Mouse (Mus musculus) CH12.LX (cell line): Measurements from ENCODE around the gene Crybg2. TPM values are rescaled to one million over a fixed set of nuclear protein-coding genes. Genes with fewer than 3 reads are reported as not detected.

ENCODE experiments used
- DNase-seq: peaks from one replicate; pipeline ENCODE4 v3.0.0-alpha.2; 2013; ENCODE audit errors: extremely low read depth
- H3K27ac ChIP-seq: 2 replicates; pipeline ENCODE4 v1.5.1; 2012; ENCODE audit warnings: low read depth, mild to moderate bottlenecking, control low read depth, moderate library complexity; ENCODE audit not compliant: insufficient read depth
- H3K27me3 ChIP-seq: replicated peaks from 2 replicates; pipeline ENCODE3; 2012; ENCODE audit warnings: inconsistent platforms
- H3K36me3 ChIP-seq, 2 experiments: replicated peaks in 1 of 2; 2 replicates each; pipeline versions ENCODE3 to v1.6.1; 2012; ENCODE audit warnings: inconsistent platforms in 1 of 2, low read length in 1 of 2, mild to moderate bottlenecking in 1 of 2, mixed read lengths in 1 of 2, moderate library complexity in 1 of 2; ENCODE audit not compliant: control insufficient read depth in 1 of 2, insufficient read depth in 1 of 2
- H3K4me1 ChIP-seq, 2 experiments: 2 replicates each; pipeline ENCODE4 v1.6.1; 2012; ENCODE audit warnings: inconsistent platforms in 1 of 2, moderate library complexity in 1 of 2; ENCODE audit not compliant: insufficient read depth in 2 of 2, control insufficient read depth in 1 of 2
- H3K4me2 ChIP-seq: 2 replicates; pipeline ENCODE4 v1.6.1; 2012; ENCODE audit warnings: low read depth, mild to moderate bottlenecking, control low read depth; ENCODE audit not compliant: poor library complexity, insufficient read depth, severe bottlenecking
- H3K4me3 ChIP-seq, 3 experiments: fragments of 150-350 bp in 1 of 3; sonication (generic) in 1 of 3; replicated peaks in 1 of 3; 2 replicates each; pipeline versions ENCODE3 to v1.5.1; 2011 to 2012; ENCODE audit warnings: low read depth in 2 of 3, low read length in 2 of 3, mild to moderate bottlenecking in 2 of 3, moderate library complexity in 2 of 3, control low read depth in 1 of 3, improper control_type of control experiment in 1 of 3, inconsistent platforms in 1 of 3, mixed read lengths in 1 of 3; ENCODE audit not compliant: poor library complexity in 1 of 3
- H3K79me2 ChIP-seq: replicated peaks from 2 replicates; pipeline ENCODE4 v1.6.1; 2012; ENCODE audit warnings: mild to moderate bottlenecking, moderate library complexity; ENCODE audit not compliant: control insufficient read depth, poor library complexity, insufficient read depth, severe bottlenecking; ENCODE audit errors: extremely low read depth
- H3K9ac ChIP-seq: 2 replicates; pipeline ENCODE4 v1.6.1; 2012; ENCODE audit warnings: low read depth, mild to moderate bottlenecking, control low read depth, moderate library complexity; ENCODE audit not compliant: insufficient read depth
- H3K9me3 ChIP-seq: replicated peaks from 2 replicates; pipeline ENCODE3; 2012; ENCODE audit warnings: low read length, inconsistent platforms, mixed read lengths
- CHD1 ChIP-seq: IDR thresholded peaks from 2 replicates; pipeline ENCODE4 v1.6.1; 2012; ENCODE audit warnings: low read depth, low read length, improper control_type of control experiment, inconsistent platforms
- CHD2 ChIP-seq: IDR thresholded peaks from 2 replicates; pipeline ENCODE4 v1.6.1; 2011; ENCODE audit warnings: low read length, improper control_type of control experiment
- CTCF ChIP-seq, 2 experiments: IDR thresholded peaks in 1 of 2; conservative IDR thresholded peaks in 1 of 2; 2 replicates each; pipeline ENCODE4 v1.5.1; 2011 to 2012; ENCODE audit warnings: low read depth in 2 of 2, low read length in 2 of 2, improper control_type of control experiment in 1 of 2, inconsistent platforms in 1 of 2, mild to moderate bottlenecking in 1 of 2, moderate library complexity in 1 of 2
- ELF1 ChIP-seq: IDR thresholded peaks from 2 replicates; pipeline ENCODE4 v1.6.1; 2014; ENCODE audit warnings: low read depth, mild to moderate bottlenecking, inconsistent platforms, low read length, improper control_type of control experiment
- EP300 ChIP-seq: IDR thresholded peaks from 2 replicates; pipeline ENCODE4 v1.6.1; 2011; ENCODE audit warnings: low read length, improper control_type of control experiment
- ETS1 ChIP-seq: conservative IDR thresholded peaks from 2 replicates; pipeline ENCODE4 v1.6.1; 2012; ENCODE audit warnings: low read depth, mild to moderate bottlenecking, inconsistent platforms, low read length, improper control_type of control experiment, moderate library complexity
- GABPA ChIP-seq: IDR thresholded peaks from 2 replicates; pipeline ENCODE4 v1.6.1; 2012; ENCODE audit warnings: low read depth, low read length, improper control_type of control experiment, inconsistent platforms; ENCODE audit not compliant: insufficient replicate concordance
- HCFC1 ChIP-seq: IDR thresholded peaks from 2 replicates; pipeline ENCODE4 v1.6.1; 2012; ENCODE audit warnings: low read depth, mild to moderate bottlenecking, inconsistent platforms, low read length, improper control_type of control experiment
- IRF4 ChIP-seq: IDR thresholded peaks from 2 replicates; pipeline ENCODE4 v1.6.1; 2014; ENCODE audit warnings: low read depth, mild to moderate bottlenecking, inconsistent platforms, low read length, improper control_type of control experiment
- JUN ChIP-seq: IDR thresholded peaks from 2 replicates; pipeline ENCODE4 v1.6.1; 2011; ENCODE audit warnings: low read depth, mild to moderate bottlenecking, low read length, improper control_type of control experiment, moderate library complexity; ENCODE audit not compliant: insufficient read depth
- KAT2A ChIP-seq: IDR thresholded peaks from 2 replicates; pipeline ENCODE4 v1.6.1; 2012; ENCODE audit warnings: low read length, improper control_type of control experiment, inconsistent platforms; ENCODE audit not compliant: insufficient replicate concordance
- MAX ChIP-seq: IDR thresholded peaks from 2 replicates; pipeline ENCODE4 v1.6.1; 2011; ENCODE audit warnings: low read length, improper control_type of control experiment
- MEF2A ChIP-seq: IDR thresholded peaks from 2 replicates; pipeline ENCODE4 v1.6.1; 2014; ENCODE audit warnings: low read depth, mild to moderate bottlenecking, inconsistent platforms, low read length, improper control_type of control experiment, borderline replicate concordance
- MXI1 ChIP-seq: IDR thresholded peaks from 2 replicates; pipeline ENCODE4 v1.6.1; 2011; ENCODE audit warnings: mild to moderate bottlenecking, low read depth, low read length, improper control_type of control experiment
- MYC ChIP-seq: IDR thresholded peaks from 2 replicates; pipeline ENCODE4 v1.6.1; 2011; ENCODE audit warnings: low read depth, mild to moderate bottlenecking, improper control_type of control experiment, low read length
- NELFE ChIP-seq: IDR thresholded peaks from 2 replicates; pipeline ENCODE4 v1.6.1; 2011; ENCODE audit warnings: low read depth, low read length, improper control_type of control experiment
- NRF1 ChIP-seq: IDR thresholded peaks from 2 replicates; pipeline ENCODE4 v1.6.1; 2014; ENCODE audit warnings: low read depth, mild to moderate bottlenecking, inconsistent platforms, low read length, improper control_type of control experiment, moderate library complexity
- POLR2AphosphoS2 ChIP-seq: IDR thresholded peaks from 2 replicates; pipeline ENCODE4 v1.6.1; 2011; ENCODE audit warnings: low read depth, low read length, improper control_type of control experiment
- RAD21 ChIP-seq: IDR thresholded peaks from 2 replicates; pipeline ENCODE4 v1.6.1; 2011; ENCODE audit warnings: low read depth, mild to moderate bottlenecking, low read length, improper control_type of control experiment, moderate library complexity
- SIN3A ChIP-seq: IDR thresholded peaks from 2 replicates; pipeline ENCODE4 v1.6.1; 2012; ENCODE audit warnings: low read length, improper control_type of control experiment, inconsistent platforms
- SMC3 ChIP-seq: IDR thresholded peaks from 2 replicates; pipeline ENCODE4 v1.6.1; 2011; ENCODE audit warnings: low read depth, low read length, improper control_type of control experiment
- TBP ChIP-seq: conservative IDR thresholded peaks from 2 replicates; pipeline ENCODE4 v1.6.1; 2011; ENCODE audit warnings: low read depth, low read length, improper control_type of control experiment
- USF1 ChIP-seq: IDR thresholded peaks from 2 replicates; pipeline ENCODE4 v1.6.1; 2014; ENCODE audit warnings: low read depth, mild to moderate bottlenecking, inconsistent platforms, low read length, improper control_type of control experiment
- ZC3H11A ChIP-seq: IDR thresholded peaks from 2 replicates; pipeline ENCODE4 v1.6.1; 2012; ENCODE audit warnings: low read depth, mild to moderate bottlenecking, inconsistent platforms, low read length, improper control_type of control experiment
- ZMIZ1 ChIP-seq: IDR thresholded peaks from 2 replicates; pipeline ENCODE4 v1.6.1; 2012; ENCODE audit warnings: low read depth, mild to moderate bottlenecking, inconsistent platforms, low read length, improper control_type of control experiment
- ZNF384 ChIP-seq: IDR thresholded peaks from 2 replicates; pipeline ENCODE4 v1.6.1; 2012; ENCODE audit warnings: low read depth, low read length, improper control_type of control experiment, inconsistent platforms
- dilution Hi-C: fragments of 300-500 bp; cut with MboI; formaldehyde crosslinking; loops from 2 replicates; pipeline ENCODE4 v1.14.3; 2020; ENCODE audit warnings: low sequenced_read_pairs; ENCODE audit not compliant: extremely low pct_unique_long_range_greater_than_20kb, extremely low pct_ligation_motif_present
- in situ Hi-C: fragments of 300-500 bp; cut with MboI; formaldehyde crosslinking; loops from 3 replicates; pipeline ENCODE4 v1.14.3; 2019; ENCODE audit warnings: low sequenced_read_pairs, low pct_ligation_motif_present, low pct_unique_long_range_greater_than_20kb, mixed read lengths
- polyA plus RNA-seq: library from polyadenylated mRNA; unstranded; fragments of >175 nt; gene quantifications from 2 replicates; pipeline ENCODE4 v1.2.1, GENCODE M21; 2012; ENCODE audit warnings: low read depth; ENCODE audit not compliant: insufficient read length
- total RNA-seq, 2 experiments: library from RNA; depleted of rRNA; stranded (reverse); fragments of 300-350 nt in 1 of 2; fragments of >200 nt in 1 of 2; gene quantifications; 2 replicates each; pipeline ENCODE4 v1.2.3; 2012 to 2014

The Crybg2 gene
- total and polyA plus RNA-seq, 3 experiments = 3.6 to 15.6 (median 9.2) TPM

DNA sequence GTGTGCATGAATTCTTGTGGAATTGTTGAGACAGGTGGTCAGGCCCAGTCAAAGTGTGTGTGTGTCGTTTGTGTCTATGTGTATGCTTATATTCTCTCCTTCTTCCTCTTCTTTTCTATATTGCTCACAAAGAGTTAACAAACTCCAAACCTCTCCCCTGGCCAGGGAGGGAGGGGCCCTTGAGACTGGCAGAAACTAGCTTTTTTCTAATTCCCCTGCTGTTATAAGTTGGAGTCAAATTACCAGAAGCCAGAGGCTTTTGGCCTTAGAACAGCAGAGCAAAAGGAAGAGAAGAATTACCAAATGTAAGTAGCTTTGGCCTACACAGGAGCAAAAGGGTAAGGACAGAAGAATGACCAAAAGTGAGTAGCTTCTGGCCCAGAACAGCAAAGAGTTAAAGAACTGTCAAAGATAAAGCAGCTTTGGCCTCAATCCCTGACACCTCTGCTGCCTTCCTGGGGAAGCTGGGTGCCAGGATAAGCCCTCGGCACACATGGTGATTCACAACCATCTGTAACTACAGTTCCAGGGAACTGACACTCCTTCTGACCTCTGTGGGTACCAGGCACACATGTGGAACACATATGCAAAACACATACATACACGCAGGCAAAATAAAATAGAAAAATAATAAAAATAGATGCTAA, 75.8 kb downstream of the Crybg2 start:
- no peak for DNase-seq
- H3K79me2 ChIP-seq = no peaks in the 10 kb centered on the region
- peaks cover 22 to 71% of the 10 kb centered on the region in 2 experiments for H3K36me3 ChIP-seq
- H3K27ac ChIP-seq = no peak overlapping the region
- no peak overlapping the region for H3K4me2 ChIP-seq
- H3K4me1 ChIP-seq = no peaks in the 10 kb centered on the region
- H3K9me3 ChIP-seq = no peaks in the 10 kb centered on the region
- no peak overlapping the region for H3K4me3 ChIP-seq
- H3K9ac ChIP-seq = no peak overlapping the region
- dilution Hi-C loops = no loop called here
- in situ Hi-C loops = loop anchor here (10.0 kb wide), 1 partner anchor 48 kb away; the partner anchor contains the start of gene Cep85
- no peaks in the 10 kb centered on the region for H3K27me3 ChIP-seq
- TF ChIP-seq MXI1 = no peak
- no peak for TF ChIP-seq IRF4
- no peak for TF ChIP-seq SIN3A
- TF ChIP-seq NRF1 = no peak
- TF ChIP-seq MEF2A = no peak
- TF ChIP-seq POLR2AphosphoS2 = no peak
- no peak for TF ChIP-seq ZMIZ1
- no peak for TF ChIP-seq ZC3H11A
- TF ChIP-seq KAT2A = no peak
- no peak for TF ChIP-seq NELFE
- no peak for TF ChIP-seq TBP
- TF ChIP-seq CHD2 = no peak
- TF ChIP-seq CHD1 = no peak
- no peak for TF ChIP-seq HCFC1
- TF ChIP-seq EP300 = no peak
- no peak for TF ChIP-seq ETS1
- no peak for TF ChIP-seq MYC
- no peak for TF ChIP-seq ELF1
- TF ChIP-seq GABPA = no peak

DNA sequence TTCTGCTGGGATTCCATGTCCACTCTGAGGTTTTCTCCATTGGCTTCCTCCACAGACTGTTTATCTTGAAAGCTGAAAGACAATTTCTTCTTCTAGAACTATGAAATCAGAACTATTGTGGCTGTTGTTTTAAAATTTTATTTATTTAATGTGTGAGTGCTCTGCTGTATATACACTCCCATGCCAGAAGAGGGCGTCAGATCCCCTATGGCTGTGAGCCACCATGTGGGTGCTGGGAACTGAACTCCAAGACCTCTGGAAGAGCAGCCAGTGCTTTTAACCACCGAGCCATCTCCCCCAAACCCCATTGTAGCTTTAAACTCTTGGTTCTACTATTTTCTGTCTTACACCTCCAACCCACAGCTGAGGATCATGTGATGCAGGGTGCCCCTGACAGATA, 78.2 kb downstream of the Crybg2 start:
- Histone ChIP-seq H3K4me2 (no peak overlapping the region), H3K9me3 (no peaks in the 10 kb centered on the region), H3K9ac (no peak overlapping the region)
- DNase-seq = no peak
- dilution Hi-C loops = no loop called here
- TF ChIP-seq MAX (no peak), CHD1 (no peak), CTCF (conservative IDR thresholded peaks at IDR 0.05 in 1 of 2, IDR thresholded peaks at IDR 0.05 in 1 of 2; ENCODE audit: low read depth in 2 of 2, low read length in 2 of 2) (peak; percentile 54 to 62; a peak in 3 of 4 replicates), USF1 (no peak), JUN (no peak), RAD21 (peak; percentile 22), SMC3 (peak; percentile 39), ELF1 (no peak), ZNF384 (no peak), EP300 (no peak)
- TF ChIP-seq, all 38 proteins: peak for 3
- Histone ChIP-seq H3K79me2 (no peaks in the 10 kb centered on the region), H3K4me3 (no peak overlapping the region), H3K27me3 (no peaks in the 10 kb centered on the region), H3K4me1 (no peaks in the 10 kb centered on the region), H3K27ac (no peak overlapping the region), H3K36me3 (peaks cover 21 to 54% of the 10 kb centered on the region in 2 experiments)
- in situ Hi-C loops = loop anchor here (10.0 kb wide), 1 partner anchor 46 kb away; the partner anchor contains the start of gene Cep85
